In the genomic region with DNA sequence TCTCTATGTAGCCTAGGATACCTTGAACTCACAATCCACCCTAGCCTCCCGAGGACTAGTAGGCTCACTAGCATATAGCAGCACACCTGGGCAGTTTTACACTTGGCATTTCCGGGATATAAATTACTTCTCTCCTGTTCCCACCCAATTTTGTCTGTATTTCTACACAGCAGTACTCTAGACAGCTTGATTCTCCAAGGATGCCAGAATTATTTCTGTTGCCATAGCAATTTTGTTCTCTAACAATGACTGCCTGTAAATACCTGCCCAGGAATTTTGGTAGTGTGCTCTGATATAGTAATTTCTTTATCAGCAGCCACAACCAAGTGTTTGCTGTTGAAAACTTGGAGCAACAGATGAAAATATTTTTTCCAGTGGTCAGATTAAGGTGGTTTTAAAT, we compare ENCODE assay signal across 24 mouse cellular contexts. TPM values are rescaled to one million over a fixed set of nuclear protein-coding genes. Genes with fewer than 3 reads are reported as not detected.
DNase-seq lines count a peak whose midpoint lies in the region; ATAC-seq and TF ChIP-seq lines count a peak whose summit lies in the region.
"Had no signal": no experiment of that assay in that cellular context is flagged by ENCODE, and none has a peak within 500 bp of the region (broad histone marks: within the 10 kb centered on the region; RNA-seq: fewer than 3 reads in every experiment).

No protein-coding gene starts in this region.

- no peak overlapping the region for H3K4me2 ChIP-seq in embryonic facial prominence, embryonic 13.5 days
- no peak overlapping the region for H3K4me2 ChIP-seq in forebrain, postnatal 0 days (ENCODE audit: low read depth)
- H3K4me2 ChIP-seq in forebrain, embryonic 15.5 days (replicated peaks), result no peak overlapping the region
- no peak overlapping the region for H3K4me2 ChIP-seq in hindbrain, embryonic 16.5 days (ENCODE audit: low read length)
- H3K4me2 ChIP-seq in hindbrain, embryonic 13.5 days, result no peak overlapping the region
- no peak overlapping the region for H3K4me2 ChIP-seq in midbrain, embryonic 16.5 days (ENCODE audit: low read length)
- H3K4me2 ChIP-seq in midbrain, embryonic 14.5 days (ENCODE audit: low read length), result no peak overlapping the region
- H3K4me2 ChIP-seq: forebrain, embryonic 12.5 days had no signal

- ATAC-seq in embryonic facial prominence, embryonic 13.5 days (ENCODE audit: insufficient number of reproducible peaks, insufficient read depth, low FRiP score, low TSS enrichment, low read depth), result 0 out of 2 replicates have a peak, but pooled peaks have one; percentile 48
- ATAC-seq in forebrain, postnatal 0 days, result peak; percentile 74
- no peak for ATAC-seq in forebrain, embryonic 15.5 days (replicated peaks)
- ATAC-seq in hindbrain, embryonic 16.5 days, result 0 out of 2 replicates have a peak, but pooled peaks have one; percentile 27
- ATAC-seq in hindbrain, embryonic 13.5 days (ENCODE audit: low FRiP score), result no peak
- ATAC-seq in midbrain, embryonic 16.5 days, result 0 out of 2 replicates have a peak, but pooled peaks have one; percentile 45
- ATAC-seq in midbrain, embryonic 14.5 days (ENCODE audit: low FRiP score, low TSS enrichment), result no peak
- ATAC-seq: activated CD4-positive, CD25-positive, alpha-beta regulatory T cell, adult 4 months; CD4-positive, CD25-positive, alpha-beta regulatory T cell, adult 4 months; forebrain, embryonic 14.5 days; Patski had no signal

- no peaks in the 10 kb centered on the region for H3K36me3 ChIP-seq in embryonic facial prominence, embryonic 13.5 days
- no peaks in the 10 kb centered on the region for H3K36me3 ChIP-seq in embryonic facial prominence, embryonic 10.5 days (replicated peaks)
- no peaks in the 10 kb centered on the region for H3K36me3 ChIP-seq in forebrain, postnatal 0 days (ENCODE audit: insufficient read depth)
- no peaks in the 10 kb centered on the region for H3K36me3 ChIP-seq in forebrain, embryonic 15.5 days
- H3K36me3 ChIP-seq in hindbrain, embryonic 16.5 days (ENCODE audit: control insufficient read depth, insufficient read depth, low read length), result no peaks in the 10 kb centered on the region
- H3K36me3 ChIP-seq in hindbrain, embryonic 13.5 days, result no peaks in the 10 kb centered on the region
- no peaks in the 10 kb centered on the region for H3K36me3 ChIP-seq in midbrain, embryonic 16.5 days (ENCODE audit: control insufficient read depth, insufficient read depth, low read length)
- no peaks in the 10 kb centered on the region for H3K36me3 ChIP-seq in midbrain, embryonic 14.5 days (ENCODE audit: control insufficient read depth, insufficient read depth, low read length)
- H3K36me3 ChIP-seq: forebrain, embryonic 12.5 days; G1E had no signal

- H3K4me3 ChIP-seq in embryonic facial prominence, embryonic 13.5 days, result no peak overlapping the region
- no peak overlapping the region for H3K4me3 ChIP-seq in embryonic facial prominence, embryonic 10.5 days
- no peak overlapping the region for H3K4me3 ChIP-seq in forebrain, postnatal 0 days (ENCODE audit: low read depth, low read length)
- H3K4me3 ChIP-seq in forebrain, embryonic 15.5 days, result no peak overlapping the region
- no peak overlapping the region for H3K4me3 ChIP-seq in hindbrain, embryonic 16.5 days (ENCODE audit: low read length)
- H3K4me3 ChIP-seq in hindbrain, embryonic 13.5 days, result no peak overlapping the region
- no peak overlapping the region for H3K4me3 ChIP-seq in midbrain, embryonic 16.5 days (ENCODE audit: low read depth, low read length)
- no peak overlapping the region for H3K4me3 ChIP-seq in midbrain, embryonic 14.5 days (replicated peaks; ENCODE audit: low read depth, low read length)
- H3K4me3 ChIP-seq: forebrain, embryonic 12.5 days had no signal

- peaks cover 1% of the 10 kb centered on the region; the same call in 1 of the 2 replicates for H3K4me1 ChIP-seq in embryonic facial prominence, embryonic 13.5 days
- H3K4me1 ChIP-seq in embryonic facial prominence, embryonic 10.5 days, result peaks cover 3% of the 10 kb centered on the region
- peaks cover 6% of the 10 kb centered on the region; the same call in 1 of the 2 replicates for H3K4me1 ChIP-seq in forebrain, postnatal 0 days (ENCODE audit: insufficient read depth)
- H3K4me1 ChIP-seq in forebrain, embryonic 15.5 days, result no peaks in the 10 kb centered on the region
- no peaks in the 10 kb centered on the region for H3K4me1 ChIP-seq in hindbrain, embryonic 16.5 days (ENCODE audit: control insufficient read depth, insufficient read depth, low read depth, low read length)
- H3K4me1 ChIP-seq in hindbrain, embryonic 13.5 days (replicated peaks), result no peaks in the 10 kb centered on the region
- no peaks in the 10 kb centered on the region; the same call in 1 of the 2 replicates for H3K4me1 ChIP-seq in midbrain, embryonic 16.5 days (ENCODE audit: control insufficient read depth, insufficient read depth, low read length)
- H3K4me1 ChIP-seq in midbrain, embryonic 14.5 days (ENCODE audit: control insufficient read depth, insufficient read depth, low read length), result no peaks in the 10 kb centered on the region; the same call in 1 of the 2 replicates

- no peaks in the 10 kb centered on the region for H3K9me3 ChIP-seq in embryonic facial prominence, embryonic 13.5 days
- H3K9me3 ChIP-seq in embryonic facial prominence, embryonic 10.5 days, result no peaks in the 10 kb centered on the region
- no peaks in the 10 kb centered on the region for H3K9me3 ChIP-seq in forebrain, postnatal 0 days (ENCODE audit: low read length)
- no peaks in the 10 kb centered on the region for H3K9me3 ChIP-seq in forebrain, embryonic 15.5 days
- H3K9me3 ChIP-seq in hindbrain, embryonic 16.5 days (ENCODE audit: control insufficient read depth, low read length), result no peaks in the 10 kb centered on the region
- no peaks in the 10 kb centered on the region for H3K9me3 ChIP-seq in hindbrain, embryonic 13.5 days
- no peaks in the 10 kb centered on the region for H3K9me3 ChIP-seq in midbrain, embryonic 16.5 days (replicated peaks; ENCODE audit: control insufficient read depth, low read length, poor library complexity, severe bottlenecking)
- no peaks in the 10 kb centered on the region for H3K9me3 ChIP-seq in midbrain, embryonic 14.5 days (ENCODE audit: control insufficient read depth, low read length)
- H3K9me3 ChIP-seq: forebrain, embryonic 12.5 days had no signal

- WGBS in embryonic facial prominence, embryonic 13.5 days, result 67% methylated on average over 2 of the region's 2 CpGs
- 89% methylated on average over 2 of the region's 2 CpGs for WGBS in embryonic facial prominence, embryonic 10.5 days
- WGBS in forebrain, postnatal 0 days, result 73% methylated on average over 2 of the region's 2 CpGs
- whole genome bisulfite sequencing in forebrain, embryonic 15.5 days, result 73% methylated on average over 2 of the region's 2 CpGs
- 80% methylated on average over 2 of the region's 2 CpGs for WGBS in hindbrain, embryonic 16.5 days
- 86% methylated on average over 2 of the region's 2 CpGs for WGBS in hindbrain, embryonic 13.5 days
- 77% methylated on average over 2 of the region's 2 CpGs for WGBS in midbrain, embryonic 16.5 days
- WGBS in midbrain, embryonic 14.5 days, result 82% methylated on average over 2 of the region's 2 CpGs

- no peaks in the 10 kb centered on the region for H3K27me3 ChIP-seq in embryonic facial prominence, embryonic 13.5 days
- H3K27me3 ChIP-seq in embryonic facial prominence, embryonic 10.5 days (replicated peaks; ENCODE audit: low read depth, poor library complexity, severe bottlenecking), result no peaks in the 10 kb centered on the region
- no peaks in the 10 kb centered on the region for H3K27me3 ChIP-seq in forebrain, postnatal 0 days (ENCODE audit: insufficient read depth, low read length)
- no peaks in the 10 kb centered on the region for H3K27me3 ChIP-seq in forebrain, embryonic 15.5 days
- H3K27me3 ChIP-seq in hindbrain, embryonic 16.5 days (replicated peaks; ENCODE audit: control insufficient read depth, insufficient read depth, low read length), result no peaks in the 10 kb centered on the region
- H3K27me3 ChIP-seq in hindbrain, embryonic 13.5 days, result no peaks in the 10 kb centered on the region
- H3K27me3 ChIP-seq in midbrain, embryonic 16.5 days (ENCODE audit: control insufficient read depth, insufficient read depth, low read depth, low read length), result no peaks in the 10 kb centered on the region
- H3K27me3 ChIP-seq in midbrain, embryonic 14.5 days (ENCODE audit: control insufficient read depth, insufficient read depth, low read length), result no peaks in the 10 kb centered on the region
- H3K27me3 ChIP-seq: CH12.LX; forebrain, embryonic 12.5 days; Patski had no signal

- no peak overlapping the region for H3K27ac ChIP-seq in embryonic facial prominence, embryonic 13.5 days
- no peak overlapping the region for H3K27ac ChIP-seq in embryonic facial prominence, embryonic 10.5 days (replicated peaks)
- H3K27ac ChIP-seq in forebrain, postnatal 0 days (ENCODE audit: low read depth, low read length), result peak overlapping the region; percentile 35; the same call in 1 of the 2 replicates
- no peak overlapping the region for H3K27ac ChIP-seq in forebrain, embryonic 15.5 days (replicated peaks)
- no peak overlapping the region for H3K27ac ChIP-seq in hindbrain, embryonic 16.5 days (ENCODE audit: low read depth, low read length)
- no peak overlapping the region for H3K27ac ChIP-seq in hindbrain, embryonic 13.5 days
- H3K27ac ChIP-seq in midbrain, embryonic 16.5 days (ENCODE audit: low read length), result no peak overlapping the region
- no peak overlapping the region for H3K27ac ChIP-seq in midbrain, embryonic 14.5 days (replicated peaks; ENCODE audit: low read depth, low read length)
- H3K27ac ChIP-seq: forebrain, embryonic 12.5 days had no signal

- H3K9ac ChIP-seq in embryonic facial prominence, embryonic 13.5 days, result no peak overlapping the region
- no peak overlapping the region for H3K9ac ChIP-seq in forebrain, postnatal 0 days
- H3K9ac ChIP-seq in forebrain, embryonic 15.5 days (replicated peaks), result no peak overlapping the region
- no peak overlapping the region for H3K9ac ChIP-seq in hindbrain, embryonic 16.5 days (ENCODE audit: low read depth, low read length)
- H3K9ac ChIP-seq in hindbrain, embryonic 13.5 days, result no peak overlapping the region
- H3K9ac ChIP-seq in midbrain, embryonic 16.5 days (ENCODE audit: low read depth, low read length), result no peak overlapping the region
- H3K9ac ChIP-seq in midbrain, embryonic 14.5 days (replicated peaks; ENCODE audit: low read length), result no peak overlapping the region
- H3K9ac ChIP-seq: forebrain, embryonic 12.5 days had no signal

- TF ChIP-seq CTCF in forebrain, postnatal 0 days (IDR thresholded peaks at IDR 0.05; ENCODE audit: low read depth), result no peak

- DNase-seq in embryonic facial prominence, embryonic 10.5 days (ENCODE audit: low spot score), result no peak
- peak; percentile 32 for DNase-seq in forebrain, postnatal 0 days
- no peak for DNase-seq in midbrain, embryonic 14.5 days
- DNase-seq: adrenal gland, adult 8-10 months; adrenal gland, postnatal 14 days; adrenal gland, postnatal 36 days; B cell, adult 2 months; cerebellum, adult 11-12 months; cerebellum, adult 2 months; cerebellum, adult 9-10 months; cerebellum, postnatal 10 days; cerebellum, postnatal 25 days had no signal

RNA-seq across cellular contexts. Expression of a gene that starts 16.7 kb away (rescaled TPM):
- 4.6 and 5.2 TPM in 2 replicates for polyA plus RNA-seq in embryonic facial prominence, embryonic 13.5 days (2015; fragmentation: Nextera tagmentation; extraction: Ambion mirVana)
- 2.0 and 2.6 TPM in 2 replicates for polyA plus RNA-seq in embryonic facial prominence, embryonic 10.5 days (2016; fragmentation: Nextera tagmentation; extraction: Ambion mirVana)
- 5.3 and 6.7 TPM in 2 replicates for total RNA-seq in forebrain, postnatal 0 days (2014; rRNA removed)
- 3.3 and 4.8 TPM in 2 replicates for polyA plus RNA-seq in forebrain, postnatal 0 days (2015; fragmentation: Nextera tagmentation; extraction: Ambion mirVana)
- 2.5 and 3.0 TPM in 2 replicates for polyA plus RNA-seq in forebrain, embryonic 15.5 days (2015; fragmentation: Nextera tagmentation; extraction: Ambion mirVana)
- polyA plus RNA-seq in hindbrain, embryonic 16.5 days (2015; fragmentation: Nextera tagmentation; extraction: Ambion mirVana), result 6.9 and 7.0 TPM in 2 replicates
- 5.6 and 6.0 TPM in 2 replicates for polyA plus RNA-seq in hindbrain, embryonic 13.5 days (2015; fragmentation: Nextera tagmentation; extraction: Ambion mirVana)
- polyA plus RNA-seq in midbrain, embryonic 16.5 days (2015; fragmentation: Nextera tagmentation; extraction: Ambion mirVana), result 6.6 and 7.4 TPM in 2 replicates
- 5.6 and 6.7 TPM in 2 replicates for polyA plus RNA-seq in midbrain, embryonic 14.5 days (2014; fragmentation: Nextera tagmentation; extraction: Ambion mirVana)
- total RNA-seq: CH12.LX had no signal
- polyA plus RNA-seq: G1E had no signal

Comparison
In these comparisons a context has a peak if more than half of its experiments do, and no peak if none do; other contexts are left out.
1. ATAC-seq: peak in embryonic facial prominence, embryonic 13.5 days (single experiment), forebrain, postnatal 0 days (single experiment), hindbrain, embryonic 16.5 days (single experiment) and midbrain, embryonic 16.5 days (single experiment); none in forebrain, embryonic 15.5 days (single experiment), hindbrain, embryonic 13.5 days (single experiment) and midbrain, embryonic 14.5 days (single experiment).